ENCODE assay signal across 7 mouse cellular contexts in the genomic region with DNA sequence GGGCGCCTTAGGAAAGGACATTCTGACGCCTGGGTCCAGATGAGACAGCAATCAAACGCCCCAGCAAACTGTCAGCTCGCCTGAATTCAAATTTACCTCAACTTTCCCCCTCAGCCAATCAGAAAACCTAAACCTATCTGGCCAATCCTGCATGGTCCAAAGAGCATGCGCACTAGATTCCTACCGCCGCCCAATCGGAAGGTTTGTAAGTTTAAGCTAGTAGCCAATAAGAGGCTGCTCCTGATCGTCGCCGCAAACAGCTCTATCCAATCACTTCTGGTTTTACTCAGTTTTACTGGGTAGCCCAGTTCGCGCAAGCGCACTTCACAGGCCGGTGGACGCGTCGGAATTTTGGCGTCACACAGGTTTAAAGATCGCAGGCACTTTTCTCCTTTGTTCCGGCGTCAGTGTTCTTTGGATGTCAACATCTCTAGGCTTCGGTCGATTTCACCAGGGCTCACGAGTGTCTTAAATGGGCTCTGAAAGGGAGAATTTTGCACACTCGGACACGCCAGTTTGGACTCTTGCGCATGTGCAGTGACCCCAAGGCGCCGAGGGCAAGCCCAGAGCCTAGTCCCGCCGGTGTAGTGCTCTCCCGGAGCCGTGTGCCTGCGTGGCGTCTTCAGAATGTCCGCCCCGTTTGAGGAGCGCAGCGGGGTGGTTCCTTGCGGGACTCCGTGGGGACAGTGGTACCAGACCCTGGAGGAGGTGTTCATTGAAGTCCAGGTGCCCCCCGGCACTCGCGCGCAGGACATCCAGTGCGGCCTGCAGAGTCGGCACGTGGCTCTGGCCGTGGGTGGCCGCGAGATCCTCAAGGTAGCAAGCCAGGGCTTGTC. TPM values are rescaled to one million over a fixed set of nuclear protein-coding genes. Genes with fewer than 3 reads are reported as not detected.
DNase-seq lines count a peak whose midpoint lies in the region; ATAC-seq and TF ChIP-seq lines count a peak whose summit lies in the region.

A gene (minus strand): TSS at position 84 of the 836 bp plus-strand sequence.
A gene (plus strand): TSS at position 329 of the 836 bp plus-strand sequence.

- peaks cover 24% of the 10 kb centered on the region for H3K4me1 ChIP-seq in embryonic facial prominence, embryonic 10.5 days
- no peaks in the 10 kb centered on the region for H3K4me1 ChIP-seq in intestine, postnatal 0 days (replicated peaks; ENCODE audit: control insufficient read depth, insufficient read depth, low read length)
- peaks cover 30% of the 10 kb centered on the region for H3K4me1 ChIP-seq in midbrain, embryonic 12.5 days
- 0 out of 2 replicates have a peak, but pooled peaks cover 2% of the 10 kb centered on the region for H3K4me1 ChIP-seq in small intestine, adult 2 months (ENCODE audit: control insufficient read depth, insufficient read depth, insufficient read length, low read length)

- H3K27ac ChIP-seq in embryonic facial prominence, embryonic 10.5 days (replicated peaks), result peak within 1 kb of the TSS; percentile 96
- peak within 1 kb of the TSS; percentile 74 for H3K27ac ChIP-seq in intestine, postnatal 0 days (ENCODE audit: low read depth, low read length)
- peak within 1 kb of the TSS; percentile 71 for H3K27ac ChIP-seq in midbrain, embryonic 12.5 days (replicated peaks)
- peak within 1 kb of the TSS; percentile 30; the same call in 1 of the 2 replicates for H3K27ac ChIP-seq in small intestine, adult 2 months (ENCODE audit: insufficient read depth, low read depth, low read length)

- peak; percentile 100 for ATAC-seq in intestine, postnatal 0 days
- ATAC-seq in midbrain, embryonic 12.5 days (ENCODE audit: low FRiP score, low read depth), result peak; percentile 98

- DNase-seq in adrenal gland, postnatal 10 days, result peak; percentile 88
- DNase-seq in embryonic facial prominence, embryonic 10.5 days (ENCODE audit: low spot score), result peak; percentile 94
- DNase-seq in gonadal fat pad, adult 2 months (ENCODE audit: low read depth), result peak; percentile 92
- peak; percentile 94 for DNase-seq in left cerebral cortex, postnatal 4 days

- intact Hi-C loops in left cerebral cortex, postnatal 4 days (cut with DNase I), result no loop called here

- TF ChIP-seq CTCF in intestine, postnatal 0 days (IDR thresholded peaks at IDR 0.05; ENCODE audit: low read depth), result no peak
- TF ChIP-seq CTCF in small intestine, adult 2 months (IDR thresholded peaks at IDR 0.05; ENCODE audit: extremely low read depth, insufficient read length, insufficient replicate concordance, low read depth, low read length), result no peak

- under 1% methylated on average over 52 of the region's 52 CpGs for WGBS in embryonic facial prominence, embryonic 10.5 days
- WGBS in intestine, postnatal 0 days, result under 1% methylated on average over 52 of the region's 52 CpGs
- WGBS in midbrain, embryonic 12.5 days, result under 1% methylated on average over 52 of the region's 52 CpGs
- WGBS in small intestine, adult 2 months, result under 1% methylated on average over 52 of the region's 52 CpGs

- no peak for TF ChIP-seq POLR2A in small intestine, adult 2 months (IDR thresholded peaks at IDR 0.05; ENCODE audit: low read depth, low read length)

- H3K36me3 ChIP-seq in embryonic facial prominence, embryonic 10.5 days (replicated peaks), result peaks cover 59% of the 10 kb centered on the region
- peaks cover 14% of the 10 kb centered on the region for H3K36me3 ChIP-seq in intestine, postnatal 0 days (ENCODE audit: control insufficient read depth, insufficient read depth)
- peaks cover 25% of the 10 kb centered on the region for H3K36me3 ChIP-seq in midbrain, embryonic 12.5 days
- peaks cover 17% of the 10 kb centered on the region for H3K36me3 ChIP-seq in small intestine, adult 2 months (ENCODE audit: control insufficient read depth, insufficient read depth, low read length)

- H3K9me3 ChIP-seq in embryonic facial prominence, embryonic 10.5 days, result no peaks in the 10 kb centered on the region
- H3K9me3 ChIP-seq in intestine, postnatal 0 days (ENCODE audit: control insufficient read depth), result no peaks in the 10 kb centered on the region
- no peaks in the 10 kb centered on the region for H3K9me3 ChIP-seq in midbrain, embryonic 12.5 days

- H3K9ac ChIP-seq in intestine, postnatal 0 days (ENCODE audit: low read depth, low read length), result peak within 1 kb of the TSS; percentile 85
- H3K9ac ChIP-seq in midbrain, embryonic 12.5 days (replicated peaks), result peak within 1 kb of the TSS; percentile 93

- H3K4me3 ChIP-seq in embryonic facial prominence, embryonic 10.5 days, result peak within 1 kb of the TSS; percentile 93
- H3K4me3 ChIP-seq in intestine, postnatal 0 days (ENCODE audit: low read depth, low read length), result peak within 1 kb of the TSS; percentile 77
- H3K4me3 ChIP-seq in midbrain, embryonic 12.5 days, result peak within 1 kb of the TSS; percentile 91
- H3K4me3 ChIP-seq in small intestine, adult 2 months (ENCODE audit: low read depth, low read length), result peak within 1 kb of the TSS; percentile 73

- H3K27me3 ChIP-seq in embryonic facial prominence, embryonic 10.5 days (replicated peaks; ENCODE audit: low read depth, poor library complexity, severe bottlenecking), result no peaks in the 10 kb centered on the region
- H3K27me3 ChIP-seq in intestine, postnatal 0 days (replicated peaks; ENCODE audit: control insufficient read depth, insufficient read depth, low read length), result no peaks in the 10 kb centered on the region
- no peaks in the 10 kb centered on the region for H3K27me3 ChIP-seq in midbrain, embryonic 12.5 days
- H3K27me3 ChIP-seq in small intestine, adult 2 months (ENCODE audit: control insufficient read depth, insufficient read depth, low read length), result no peaks in the 10 kb centered on the region

- H3K4me2 ChIP-seq in intestine, postnatal 0 days (replicated peaks; ENCODE audit: low read depth), result peak within 1 kb of the TSS; percentile 92
- H3K4me2 ChIP-seq in midbrain, embryonic 12.5 days (replicated peaks), result peak within 1 kb of the TSS; percentile 82

RNA-seq across cellular contexts. Expression of the first gene that starts in this region (rescaled TPM):
- 1 to 10 TPM; 7.5 to 9.1 TPM for total RNA-seq in adrenal gland, postnatal 10 days (2021)
- polyA plus RNA-seq in embryonic facial prominence, embryonic 10.5 days (2016; fragmentation: Nextera tagmentation; extraction: Ambion mirVana), result 59.2 and 59.4 TPM in 2 replicates
- polyA plus RNA-seq in gonadal fat pad, adult 2 months (2012; rRNA removed), result 0.52 and 0.92 TPM in 2 replicates
- polyA plus RNA-seq in intestine, postnatal 0 days (2015; fragmentation: Nextera tagmentation; extraction: Ambion mirVana), result 8.3 and 8.7 TPM in 2 replicates
- 1 to 10 TPM; 3.2 to 3.6 TPM for total RNA-seq in left cerebral cortex, postnatal 4 days (2021)
- 48.5 and 49.0 TPM in 2 replicates for polyA plus RNA-seq in midbrain, embryonic 12.5 days (2016; fragmentation: Nextera tagmentation; extraction: Ambion mirVana)
- polyA plus RNA-seq in small intestine, adult 2 months (2012; rRNA removed), result 1.3 and 1.8 TPM in 2 replicates

RNA-seq across cellular contexts. Expression of the second gene that starts in this region (rescaled TPM):
- total RNA-seq in adrenal gland, postnatal 10 days (2021), result 10 to 100 TPM; 31.6 to 34.6 TPM
- polyA plus RNA-seq in embryonic facial prominence, embryonic 10.5 days (2016; fragmentation: Nextera tagmentation; extraction: Ambion mirVana), result 222 and 227 TPM in 2 replicates
- polyA plus RNA-seq in gonadal fat pad, adult 2 months (2012; rRNA removed), result 11.1 and 13.3 TPM in 2 replicates
- 70.3 and 71.2 TPM in 2 replicates for polyA plus RNA-seq in intestine, postnatal 0 days (2015; fragmentation: Nextera tagmentation; extraction: Ambion mirVana)
- 10 to 100 TPM; 23.1 to 24.1 TPM for total RNA-seq in left cerebral cortex, postnatal 4 days (2021)
- polyA plus RNA-seq in midbrain, embryonic 12.5 days (2016; fragmentation: Nextera tagmentation; extraction: Ambion mirVana), result 136 and 143 TPM in 2 replicates
- polyA plus RNA-seq in small intestine, adult 2 months (2012; rRNA removed), result 6.7 TPM in 2 replicates

Comparison
In these comparisons a context has a peak if more than half of its experiments do, and no peak if none do; other contexts are left out.
1. Peak in every context shown above with its lines: DNase-seq, ATAC-seq, H3K4me3 ChIP-seq and H3K27ac ChIP-seq.
2. H3K27ac ChIP-seq: peak in every context shown above with its lines; median percentile 96 in embryonic facial prominence, embryonic 10.5 days; 74 in intestine, postnatal 0 days; 71 in midbrain, embryonic 12.5 days; 30 in small intestine, adult 2 months.